In genomic region chr10:127471281-127471988, GRCm38 (mm10) we compare ENCODE assay signal across 12 mouse cellular contexts. TPM values are rescaled to one million over a fixed set of nuclear protein-coding genes. Genes with fewer than 3 reads are reported as not detected.
DNase-seq lines count a peak whose midpoint lies in the region; ATAC-seq and TF ChIP-seq lines count a peak whose summit lies in the region.
"Had no signal": no experiment of that assay in that cellular context is flagged by ENCODE, and none has a peak within 500 bp of the region (broad histone marks: within the 10 kb centered on the region; RNA-seq: fewer than 3 reads in every experiment).

No protein-coding gene starts in this region.

- peaks cover 7% of the 10 kb centered on the region for H3K4me1 ChIP-seq in heart, embryonic 15.5 days (replicated peaks)
- H3K4me1 ChIP-seq in stomach, embryonic 14.5 days (ENCODE audit: control insufficient read depth, insufficient read depth, low read length) = no peaks in the 10 kb centered on the region
- no peaks in the 10 kb centered on the region for H3K4me1 ChIP-seq in stomach, postnatal 0 days (replicated peaks; ENCODE audit: control insufficient read depth, insufficient read depth)
- H3K4me1 ChIP-seq in forebrain, embryonic 13.5 days = no peaks in the 10 kb centered on the region
- H3K4me1 ChIP-seq: forebrain, embryonic 15.5 days; hindbrain, embryonic 13.5 days had no signal

- H3K27me3 ChIP-seq in heart, embryonic 15.5 days = no peaks in the 10 kb centered on the region
- no peaks in the 10 kb centered on the region for H3K27me3 ChIP-seq in stomach, embryonic 14.5 days (ENCODE audit: control insufficient read depth, insufficient read depth, low read length)
- no peaks in the 10 kb centered on the region for H3K27me3 ChIP-seq in stomach, postnatal 0 days (ENCODE audit: control insufficient read depth, insufficient read depth, low read length)
- H3K27me3 ChIP-seq in forebrain, embryonic 13.5 days = no peaks in the 10 kb centered on the region
- H3K27me3 ChIP-seq: forebrain, embryonic 15.5 days; hindbrain, embryonic 13.5 days had no signal

- H3K36me3 ChIP-seq in heart, embryonic 15.5 days = peaks cover 21% of the 10 kb centered on the region; the same call in 1 of the 2 replicates
- H3K36me3 ChIP-seq in stomach, embryonic 14.5 days (ENCODE audit: control insufficient read depth, insufficient read depth, low read length) = peaks cover 10% of the 10 kb centered on the region
- H3K36me3 ChIP-seq in stomach, postnatal 0 days (ENCODE audit: control insufficient read depth, insufficient read depth, low read length) = peaks cover 8% of the 10 kb centered on the region
- peaks cover 53% of the 10 kb centered on the region for H3K36me3 ChIP-seq in forebrain, embryonic 13.5 days (ENCODE audit: poor library complexity, severe bottlenecking)

- peak; percentile 34; the same call in 1 of the 2 replicates for ATAC-seq in heart, embryonic 15.5 days (replicated peaks; ENCODE audit: insufficient number of reproducible peaks, insufficient read depth, low FRiP score, low read depth)
- no peak for ATAC-seq in stomach, embryonic 14.5 days (ENCODE audit: insufficient number of reproducible peaks, insufficient read depth, low FRiP score, low read depth)
- no peak for ATAC-seq in stomach, postnatal 0 days (ENCODE audit: low FRiP score, low TSS enrichment)
- ATAC-seq in forebrain, embryonic 13.5 days = no peak
- ATAC-seq: forebrain, embryonic 15.5 days had no signal

- H3K27ac ChIP-seq in heart, embryonic 15.5 days = peak overlapping the region; percentile 22; the same call in 1 of the 2 replicates
- peak overlapping the region; percentile 39; the same call in 1 of the 2 replicates for H3K27ac ChIP-seq in stomach, embryonic 14.5 days (ENCODE audit: low read length)
- no peak overlapping the region for H3K27ac ChIP-seq in stomach, postnatal 0 days (replicated peaks)
- H3K27ac ChIP-seq in forebrain, embryonic 13.5 days = no peak overlapping the region
- H3K27ac ChIP-seq: forebrain, embryonic 15.5 days; hindbrain, embryonic 13.5 days had no signal

- no peaks in the 10 kb centered on the region for H3K9me3 ChIP-seq in heart, embryonic 15.5 days (replicated peaks)
- H3K9me3 ChIP-seq in stomach, embryonic 14.5 days (ENCODE audit: control insufficient read depth, low read depth, low read length) = no peaks in the 10 kb centered on the region
- H3K9me3 ChIP-seq in stomach, postnatal 0 days (ENCODE audit: control insufficient read depth, low read length) = no peaks in the 10 kb centered on the region
- H3K9me3 ChIP-seq in forebrain, embryonic 13.5 days (replicated peaks) = no peaks in the 10 kb centered on the region
- H3K9me3 ChIP-seq: forebrain, embryonic 15.5 days; hindbrain, embryonic 13.5 days had no signal

- no peak for DNase-seq in heart, postnatal 25 days (ENCODE audit: low spot score)
- no peak for DNase-seq in stomach, postnatal 0 days (ENCODE audit: low spot score)
- peak; percentile 13 to 26 for DNase-seq in lung, postnatal 4 days
- no peak for DNase-seq in layer of hippocampus, postnatal 36 days
- DNase-seq in Muller cell, postnatal 12 days (ENCODE audit: inconsistent ontology term) = no peak
- DNase-seq: cerebellum, adult 9-10 months; right cerebral cortex, adult 18-20 months had no signal

- H3K4me3 ChIP-seq in heart, embryonic 15.5 days = no peak overlapping the region
- no peak overlapping the region for H3K4me3 ChIP-seq in stomach, embryonic 14.5 days (ENCODE audit: low read depth, low read length)
- H3K4me3 ChIP-seq in stomach, postnatal 0 days (ENCODE audit: low read depth, low read length) = no peak overlapping the region
- H3K4me3 ChIP-seq in forebrain, embryonic 13.5 days = no peak overlapping the region
- H3K4me3 ChIP-seq: forebrain, embryonic 15.5 days; hindbrain, embryonic 13.5 days had no signal

- peak overlapping the region; percentile 30; the same call in 1 of the 2 replicates for H3K4me2 ChIP-seq in heart, embryonic 15.5 days
- no peak overlapping the region for H3K4me2 ChIP-seq in stomach, embryonic 14.5 days (replicated peaks; ENCODE audit: low read depth, low read length)
- H3K4me2 ChIP-seq in stomach, postnatal 0 days (replicated peaks; ENCODE audit: low read depth) = no peak overlapping the region
- no peak overlapping the region for H3K4me2 ChIP-seq in forebrain, embryonic 13.5 days
- H3K4me2 ChIP-seq: forebrain, embryonic 15.5 days; hindbrain, embryonic 13.5 days had no signal

- 49% methylated on average over 15 of the region's 15 CpGs for WGBS in heart, embryonic 15.5 days
- 61% methylated on average over 15 of the region's 15 CpGs for WGBS in stomach, embryonic 14.5 days
- WGBS in stomach, postnatal 0 days = 63% methylated on average over 15 of the region's 15 CpGs
- WGBS in forebrain, embryonic 13.5 days = 87% methylated on average over 15 of the region's 15 CpGs

- intact Hi-C loops in heart, postnatal 25 days (cut with DNase I) = no loop called here

- no peak overlapping the region for H3K9ac ChIP-seq in heart, embryonic 15.5 days
- no peak overlapping the region for H3K9ac ChIP-seq in stomach, embryonic 14.5 days (replicated peaks; ENCODE audit: low read depth, low read length)
- H3K9ac ChIP-seq in stomach, postnatal 0 days (ENCODE audit: low read length) = no peak overlapping the region
- H3K9ac ChIP-seq in forebrain, embryonic 13.5 days = no peak overlapping the region
- H3K9ac ChIP-seq: forebrain, embryonic 15.5 days; hindbrain, embryonic 13.5 days had no signal

- TF ChIP-seq CTCF in stomach, postnatal 0 days (IDR thresholded peaks at IDR 0.05; ENCODE audit: low read depth) = no peak

- no peak for TF ChIP-seq EP300 in stomach, postnatal 0 days (optimal IDR thresholded peaks at IDR 0.05)

RNA-seq across cellular contexts. Expression of gene Stac3, which starts 30.1 kb away (rescaled TPM):
- polyA plus RNA-seq in heart, embryonic 15.5 days (2015; fragmentation: Nextera tagmentation; extraction: Ambion mirVana) = 0.62 and 1.1 TPM in 2 replicates
- total RNA-seq in heart, postnatal 25 days (2021) = under 1 TPM; 0.22 to 0.70 TPM
- polyA plus RNA-seq in stomach, embryonic 14.5 days (2014; fragmentation: Nextera tagmentation; extraction: Ambion mirVana) = 0.32 and 0.48 TPM in 2 replicates
- polyA plus RNA-seq in stomach, postnatal 0 days (2015; fragmentation: Nextera tagmentation; extraction: Ambion mirVana) = 0.23 and 0.40 TPM in 2 replicates
- polyA plus RNA-seq in forebrain, embryonic 13.5 days (2015; fragmentation: Nextera tagmentation; extraction: Ambion mirVana) = 1.0 and 1.1 TPM in 2 replicates
- 1 to 10 TPM; 3.0 to 3.7 TPM for total RNA-seq in layer of hippocampus, postnatal 36 days (2021)

RNA-seq across cellular contexts. Expression of gene Ndufa4l2, which starts 43.3 kb away (rescaled TPM):
- polyA plus RNA-seq in heart, embryonic 15.5 days (2015; fragmentation: Nextera tagmentation; extraction: Ambion mirVana) = 49.7 and 53.6 TPM in 2 replicates
- total RNA-seq in heart, postnatal 25 days (2021) = 10 to 100 TPM; 22.6 to 33.1 TPM
- 81.3 and 84.3 TPM in 2 replicates for polyA plus RNA-seq in stomach, embryonic 14.5 days (2014; fragmentation: Nextera tagmentation; extraction: Ambion mirVana)
- 58.2 and 72.8 TPM in 2 replicates for polyA plus RNA-seq in stomach, postnatal 0 days (2015; fragmentation: Nextera tagmentation; extraction: Ambion mirVana)
- polyA plus RNA-seq in forebrain, embryonic 13.5 days (2015; fragmentation: Nextera tagmentation; extraction: Ambion mirVana) = 11.9 and 12.8 TPM in 2 replicates
- 1 to 10 TPM; 3.5 to 4.8 TPM for total RNA-seq in layer of hippocampus, postnatal 36 days (2021)

RNA-seq across cellular contexts. Expression of gene Shmt2, which starts 50.8 kb away (rescaled TPM):
- 89.8 and 106 TPM in 2 replicates for polyA plus RNA-seq in heart, embryonic 15.5 days (2015; fragmentation: Nextera tagmentation; extraction: Ambion mirVana)
- total RNA-seq in heart, postnatal 25 days (2021) = 10 to 100 TPM; 44.3 TPM
- 107 and 121 TPM in 2 replicates for polyA plus RNA-seq in stomach, embryonic 14.5 days (2014; fragmentation: Nextera tagmentation; extraction: Ambion mirVana)
- polyA plus RNA-seq in stomach, postnatal 0 days (2015; fragmentation: Nextera tagmentation; extraction: Ambion mirVana) = 38.9 and 40.9 TPM in 2 replicates
- 89.6 and 91.5 TPM in 2 replicates for polyA plus RNA-seq in forebrain, embryonic 13.5 days (2015; fragmentation: Nextera tagmentation; extraction: Ambion mirVana)
- total RNA-seq in layer of hippocampus, postnatal 36 days (2021) = 10 to 100 TPM; 27.4 to 29.9 TPM

Comparison
In these comparisons a context has a peak if more than half of its experiments do, and no peak if none do; other contexts are left out.
1. H3K27ac ChIP-seq: peak in heart, embryonic 15.5 days (single experiment) and stomach, embryonic 14.5 days (single experiment); none in stomach, postnatal 0 days (single experiment) and forebrain, embryonic 13.5 days (single experiment).
2. DNase-seq: peak in lung, postnatal 4 days (2 of 2); none in heart, postnatal 25 days (single experiment), stomach, postnatal 0 days (single experiment), layer of hippocampus, postnatal 36 days (0 of 2) and Muller cell, postnatal 12 days (single experiment).